Mouse (Mus musculus): ENCODE data around the gene Mon2. TPM values are rescaled to one million over a fixed set of nuclear protein-coding genes. Genes with fewer than 3 reads are reported as not detected.

Mon2 gene
- polyA plus RNA-seq, 1 experiment, result 34.3 TPM

GRCm38 (mm10) chr10:123110548-123110947 lies 34.2 kb upstream of the Mon2 start:
- Histone ChIP-seq H3K36me3 (ENCODE audit: control insufficient read depth, insufficient read depth, low read length) (peaks cover 17% of the 10 kb centered on the region), H3K4me1 (ENCODE audit: control insufficient read depth, insufficient read depth, insufficient read length) (no peaks in the 10 kb centered on the region), H3K27me3 (ENCODE audit: control insufficient read depth, insufficient read depth, low read length) (no peaks in the 10 kb centered on the region), H3K27ac (ENCODE audit: insufficient read depth, low read length) (no peak overlapping the region), H3K4me3 (ENCODE audit: extremely low read depth, insufficient read depth, insufficient read length) (no peak overlapping the region)
- WGBS, result 94% methylated on average over 11 of the region's 11 CpGs
- no peak for TF ChIP-seq CTCF (IDR thresholded peaks at IDR 0.05; ENCODE audit: extremely low read depth, insufficient read depth, insufficient read length, insufficient replicate concordance)
- no peak for TF ChIP-seq POLR2A (IDR thresholded peaks at IDR 0.05; ENCODE audit: low read depth, low read length)
- no peak for DNase-seq (ENCODE audit: low read depth in 1 of 2, low spot score in 2 of 2)

- Histone ChIP-seq H3K4me3 (ENCODE audit: extremely low read depth, insufficient read depth, insufficient read length) (no peak overlapping the region), H3K36me3 (ENCODE audit: control insufficient read depth, insufficient read depth, low read length) (peaks cover 11% of the 10 kb centered on the region)
Observed at GRCm38 (mm10) chr10:123108527-123108926, 32.2 kb upstream of the Mon2 start.

GRCm38 (mm10) chr10:123108121-123108520 lies 31.8 kb upstream of the Mon2 start:
- WGBS, result 95% methylated on average over 5 of the region's 5 CpGs
- H3K4me3 ChIP-seq (ENCODE audit: extremely low read depth, insufficient read depth, insufficient read length), result no peak overlapping the region
- H3K36me3 ChIP-seq (ENCODE audit: control insufficient read depth, insufficient read depth, low read length), result peaks cover 9% of the 10 kb centered on the region
- H3K27ac ChIP-seq (ENCODE audit: insufficient read depth, low read length), result no peak overlapping the region
- H3K27me3 ChIP-seq (ENCODE audit: control insufficient read depth, insufficient read depth, low read length), result no peaks in the 10 kb centered on the region
- TF ChIP-seq POLR2A (IDR thresholded peaks at IDR 0.05; ENCODE audit: low read depth, low read length), result no peak
- no peak for TF ChIP-seq CTCF (IDR thresholded peaks at IDR 0.05; ENCODE audit: extremely low read depth, insufficient read depth, insufficient read length, insufficient replicate concordance)
- no peak for DNase-seq (ENCODE audit: low read depth in 1 of 2, low spot score in 2 of 2)
- H3K4me1 ChIP-seq (ENCODE audit: control insufficient read depth, insufficient read depth, insufficient read length), result no peaks in the 10 kb centered on the region

More at GRCm38 (mm10) chr10:123108527-123108926, 32.2 kb upstream of the Mon2 start:
- Histone ChIP-seq H3K27ac (ENCODE audit: insufficient read depth, low read length) (no peak overlapping the region), H3K27me3 (ENCODE audit: control insufficient read depth, insufficient read depth, low read length) (no peaks in the 10 kb centered on the region), H3K4me1 (ENCODE audit: control insufficient read depth, insufficient read depth, insufficient read length) (no peaks in the 10 kb centered on the region)
- 77% methylated on average over 1 of the region's 1 CpGs for WGBS
- TF ChIP-seq CTCF (IDR thresholded peaks at IDR 0.05; ENCODE audit: extremely low read depth, insufficient read depth, insufficient read length, insufficient replicate concordance), result no peak
- DNase-seq (ENCODE audit: low read depth in 1 of 2, low spot score in 2 of 2), result no peak

GRCm38 (mm10) chr10:123101303-123101702 lies 25.0 kb upstream of the Mon2 start:
- Histone ChIP-seq H3K4me1 (ENCODE audit: control insufficient read depth, insufficient read depth, insufficient read length) (no peaks in the 10 kb centered on the region; the same call in 1 of the 2 replicates), H3K27ac (ENCODE audit: insufficient read depth, low read length) (no peak overlapping the region), H3K36me3 (ENCODE audit: control insufficient read depth, insufficient read depth, low read length) (no peaks in the 10 kb centered on the region), H3K27me3 (ENCODE audit: control insufficient read depth, insufficient read depth, low read length) (no peaks in the 10 kb centered on the region), H3K4me3 (ENCODE audit: extremely low read depth, insufficient read depth, insufficient read length) (no peak overlapping the region)
- no peak for TF ChIP-seq POLR2A (IDR thresholded peaks at IDR 0.05; ENCODE audit: low read depth, low read length)
- no peak for TF ChIP-seq CTCF (IDR thresholded peaks at IDR 0.05; ENCODE audit: extremely low read depth, insufficient read depth, insufficient read length, insufficient replicate concordance)
- 0% methylated on average over 1 of the region's 1 CpGs for WGBS
- DNase-seq (ENCODE audit: low read depth in 1 of 2, low spot score in 2 of 2), result no peak

- TF ChIP-seq CTCF (IDR thresholded peaks at IDR 0.05; ENCODE audit: extremely low read depth, insufficient read depth, insufficient read length, insufficient replicate concordance) (no peak), POLR2A (IDR thresholded peaks at IDR 0.05; ENCODE audit: low read depth, low read length) (no peak)
- WGBS, result 57% methylated on average over 2 of the region's 2 CpGs
- Histone ChIP-seq H3K4me3 (ENCODE audit: extremely low read depth, insufficient read depth, insufficient read length) (no peak overlapping the region), H3K27ac (ENCODE audit: insufficient read depth, low read length) (no peak overlapping the region), H3K4me1 (ENCODE audit: control insufficient read depth, insufficient read depth, insufficient read length) (no peaks in the 10 kb centered on the region; the same call in 1 of the 2 replicates), H3K36me3 (ENCODE audit: control insufficient read depth, insufficient read depth, low read length) (no peaks in the 10 kb centered on the region), H3K27me3 (ENCODE audit: control insufficient read depth, insufficient read depth, low read length) (no peaks in the 10 kb centered on the region)
- DNase-seq (ENCODE audit: low read depth in 1 of 2, low spot score in 2 of 2), result no peak
Observed at GRCm38 (mm10) chr10:123100584-123100983, 24.3 kb upstream of the Mon2 start.

- 85% methylated on average over 7 of the region's 7 CpGs for WGBS
- no peaks in the 10 kb centered on the region for H3K27me3 ChIP-seq (ENCODE audit: control insufficient read depth, insufficient read depth, low read length)
- DNase-seq (ENCODE audit: low read depth in 1 of 2, low spot score in 2 of 2), result no peak
- H3K4me1 ChIP-seq (ENCODE audit: control insufficient read depth, insufficient read depth, insufficient read length), result no peaks in the 10 kb centered on the region
- no peak for TF ChIP-seq CTCF (IDR thresholded peaks at IDR 0.05; ENCODE audit: extremely low read depth, insufficient read depth, insufficient read length, insufficient replicate concordance)
- no peak for TF ChIP-seq POLR2A (IDR thresholded peaks at IDR 0.05; ENCODE audit: low read depth, low read length)
- no peak overlapping the region for H3K27ac ChIP-seq (ENCODE audit: insufficient read depth, low read length)
- H3K4me3 ChIP-seq (ENCODE audit: extremely low read depth, insufficient read depth, insufficient read length), result no peak overlapping the region
- H3K36me3 ChIP-seq (ENCODE audit: control insufficient read depth, insufficient read depth, low read length), result no peaks in the 10 kb centered on the region
Observed at GRCm38 (mm10) chr10:123094504-123094903, 18.2 kb upstream of the Mon2 start.

GRCm38 (mm10) chr10:123092577-123092976 lies 16.3 kb upstream of the Mon2 start:
- TF ChIP-seq POLR2A (IDR thresholded peaks at IDR 0.05; ENCODE audit: low read depth, low read length), result no peak
- no peak for TF ChIP-seq CTCF (IDR thresholded peaks at IDR 0.05; ENCODE audit: extremely low read depth, insufficient read depth, insufficient read length, insufficient replicate concordance)
- Histone ChIP-seq H3K36me3 (ENCODE audit: control insufficient read depth, insufficient read depth, low read length) (no peaks in the 10 kb centered on the region), H3K4me3 (ENCODE audit: extremely low read depth, insufficient read depth, insufficient read length) (no peak overlapping the region), H3K27me3 (ENCODE audit: control insufficient read depth, insufficient read depth, low read length) (no peaks in the 10 kb centered on the region), H3K4me1 (ENCODE audit: control insufficient read depth, insufficient read depth, insufficient read length) (no peaks in the 10 kb centered on the region), H3K27ac (ENCODE audit: insufficient read depth, low read length) (no peak overlapping the region)
- 33% methylated on average over 3 of the region's 3 CpGs for WGBS
- DNase-seq (ENCODE audit: low read depth in 1 of 2, low spot score in 2 of 2), result no peak
